Mouse (Mus musculus): Measurements from ENCODE around the gene Amigo3.

DNA sequence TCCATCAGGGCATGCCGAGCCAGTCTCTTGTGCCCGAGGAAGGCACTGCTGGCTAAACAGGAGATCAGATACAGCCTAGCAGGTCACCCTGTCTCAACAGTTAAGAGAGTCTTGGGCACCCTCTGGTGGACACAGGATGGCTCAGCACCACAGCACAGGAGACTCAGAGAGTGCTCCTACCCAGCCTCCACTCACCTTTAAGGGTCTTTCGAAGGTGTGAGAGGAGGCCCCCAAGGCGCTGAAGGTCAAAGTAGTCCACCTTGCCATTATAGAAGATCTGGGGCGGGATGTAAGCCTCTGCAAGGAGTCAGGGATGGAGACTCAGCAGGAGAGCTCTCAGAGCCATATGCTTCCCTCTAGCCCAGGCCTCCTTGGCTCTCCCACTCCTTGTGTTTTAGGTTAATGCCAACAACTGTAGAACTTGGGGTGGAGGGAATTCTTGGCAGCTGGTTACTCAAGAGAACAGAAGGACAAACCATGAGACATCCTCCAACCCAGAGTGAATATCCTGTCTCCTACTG is 12.6 kb downstream of the Amigo3 start:
- TF ChIP-seq CTCF (IDR thresholded peaks at IDR 0.05; ENCODE audit: control insufficient read depth, insufficient read depth, insufficient replicate concordance, low read depth, low read length) (peak; percentile 64; the same call in 1 of the 2 replicates), POLR2A (IDR thresholded peaks at IDR 0.05; ENCODE audit: control insufficient read depth, low read depth, low read length) (no peak)
